Mouse (Mus musculus) neural tube, embryonic 14.5 days (tissue): Measurements from ENCODE around the gene Psmd14. TPM values are rescaled to one million over a fixed set of nuclear protein-coding genes. Genes with fewer than 3 reads are reported as not detected.

Experiments used
- ATAC-seq: fragments of 200-750 bp; cut with Nextera tagmentation; 2 replicates; pipeline ENCODE4 v1.8.0; 2017; ENCODE audit warnings: low read depth, mild to moderate bottlenecking, moderate TSS enrichment, moderate library complexity
- H3K27ac ChIP-seq: fragments of 300-500 bp; sonication (generic); 2 replicates; pipeline ENCODE4 v1.5.1; 2014; ENCODE audit warnings: low read depth, mild to moderate bottlenecking, control low read depth, low read length, moderate library complexity, mixed read lengths
- H3K27me3 ChIP-seq: fragments of 300-500 bp; sonication (generic); 2 replicates; pipeline ENCODE4 v1.6.1; 2014; ENCODE audit warnings: low read length; ENCODE audit not compliant: control insufficient read depth, insufficient read depth
- H3K36me3 ChIP-seq: fragments of 300-500 bp; sonication (generic); 2 replicates; pipeline ENCODE4 v1.6.1; 2014; ENCODE audit warnings: low read length, mixed read lengths; ENCODE audit not compliant: control insufficient read depth, insufficient read depth
- H3K4me1 ChIP-seq: fragments of 300-500 bp; sonication (generic); 2 replicates; pipeline ENCODE4 v1.6.1; 2014; ENCODE audit warnings: low read length; ENCODE audit not compliant: control insufficient read depth, insufficient read depth
- H3K4me2 ChIP-seq: fragments of 300-500 bp; sonication (generic); 2 replicates; pipeline ENCODE4 v1.6.1; 2014; ENCODE audit warnings: mild to moderate bottlenecking, low read depth, low read length, control low read depth
- H3K4me3 ChIP-seq: fragments of 300-500 bp; sonication (generic); 2 replicates; pipeline ENCODE4 v1.5.1; 2014; ENCODE audit warnings: low read depth, low read length, control low read depth, mixed read lengths
- H3K9ac ChIP-seq: fragments of 300-500 bp; sonication (generic); replicated peaks from 2 replicates; pipeline ENCODE4 v1.6.1; 2014; ENCODE audit warnings: low read depth, mild to moderate bottlenecking, control low read depth, low read length, mixed read lengths
- H3K9me3 ChIP-seq: fragments of 300-500 bp; sonication (generic); 2 replicates; pipeline ENCODE4 v1.6.1; 2016; ENCODE audit warnings: low read length; ENCODE audit not compliant: control insufficient read depth
- WGBS: fragments of 180-500 bp; shearing (Covaris S2); extraction: QIAGEN DNeasy Blood & Tissue Kit; methylation state at CpG from one replicate; pipeline ENCODE4 v1.1.7; 2014; 5-methylcytosine and 5-hydroxymethylcytosine counted together
- polyA plus RNA-seq: library from polyadenylated mRNA; unstranded; fragments of >200 nt; fragmentation: Nextera tagmentation; extraction: Ambion mirVana; gene quantifications from 2 replicates; pipeline ENCODE4 v1.2.1, GENCODE M21; 2014

The Psmd14 gene
- polyA plus RNA-seq, 1 experiment from 2014 or later = 222 TPM

DNA sequence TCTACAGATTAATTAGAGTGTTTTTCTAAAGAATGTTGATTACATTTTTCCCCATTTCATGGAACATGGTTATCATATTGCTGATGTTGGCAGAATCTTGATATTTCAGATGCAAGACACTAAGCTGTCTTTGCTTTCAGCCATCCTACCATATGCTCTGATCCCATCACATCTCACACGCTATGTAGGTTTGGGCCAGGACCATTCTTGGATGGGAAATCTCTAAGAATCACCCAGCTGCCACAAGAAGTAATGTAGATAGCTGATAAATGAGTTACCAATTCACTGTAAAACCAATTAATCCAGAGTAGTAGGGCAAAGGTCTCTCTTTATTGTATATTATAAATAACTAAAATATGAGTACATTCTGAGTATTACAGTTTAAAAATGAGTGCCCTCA, 86.6 kb downstream of the Psmd14 start:
- H3K4me2 ChIP-seq = no peak overlapping the region
- ATAC-seq = no peak
- no peaks in the 10 kb centered on the region for H3K4me1 ChIP-seq
- H3K9me3 ChIP-seq = no peaks in the 10 kb centered on the region
- no peak overlapping the region for H3K4me3 ChIP-seq
- 91% methylated on average over 1 of the region's 1 CpGs for WGBS
- H3K36me3 ChIP-seq = no peaks in the 10 kb centered on the region
- H3K27ac ChIP-seq = no peak overlapping the region
- H3K9ac ChIP-seq = no peak overlapping the region
- peaks cover 16% of the 10 kb centered on the region for H3K27me3 ChIP-seq

DNA sequence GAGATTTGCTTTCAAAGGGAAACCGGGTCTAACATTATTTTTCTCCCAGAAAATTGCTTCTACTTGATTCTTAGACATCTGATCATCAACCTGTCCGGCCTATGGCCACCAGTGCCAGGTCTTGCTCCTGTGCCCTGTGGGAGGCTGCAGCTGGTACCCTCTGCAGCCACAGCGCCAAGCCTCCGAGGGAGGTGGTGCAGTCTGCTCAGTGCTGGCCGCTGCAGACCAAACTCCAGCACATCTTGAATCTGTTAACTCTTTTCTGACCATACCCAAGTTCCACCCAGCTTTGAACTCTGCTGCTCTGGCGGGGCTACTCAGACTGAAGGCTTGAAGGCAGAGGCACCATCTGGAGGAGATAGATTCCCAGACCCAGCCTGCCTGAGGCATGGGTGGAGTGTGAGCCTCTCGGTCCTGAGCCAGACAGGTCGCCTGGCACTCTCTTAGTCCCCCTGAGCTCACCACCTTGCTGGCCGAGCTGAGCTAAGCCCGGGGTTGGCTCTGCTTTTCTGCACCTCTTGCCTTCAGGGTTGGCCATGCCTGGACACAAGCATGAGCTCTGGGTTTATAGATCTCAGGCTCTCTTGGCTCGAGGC, 91.3 kb downstream of the Psmd14 start, which contains the start of gene Tbr1:
Tbr1 (plus strand) TSS at position 275 of the 596 bp plus-strand sequence.
- Histone ChIP-seq H3K9me3 (no peaks in the 10 kb centered on the region), H3K27ac (no peak within 1 kb of the TSS), H3K27me3 (peaks cover 23% of the 10 kb centered on the region), H3K4me2 (no peak within 1 kb of the TSS), H3K36me3 (no peaks in the 10 kb centered on the region), H3K4me1 (peaks cover 5% of the 10 kb centered on the region; the same call in 1 of the 2 replicates), H3K9ac (no peak within 1 kb of the TSS), H3K4me3 (no peak within 1 kb of the TSS)
- peak; percentile 26; the same call in 1 of the 2 replicates for ATAC-seq
- WGBS = 8% methylated on average over 11 of the region's 11 CpGs

DNA sequence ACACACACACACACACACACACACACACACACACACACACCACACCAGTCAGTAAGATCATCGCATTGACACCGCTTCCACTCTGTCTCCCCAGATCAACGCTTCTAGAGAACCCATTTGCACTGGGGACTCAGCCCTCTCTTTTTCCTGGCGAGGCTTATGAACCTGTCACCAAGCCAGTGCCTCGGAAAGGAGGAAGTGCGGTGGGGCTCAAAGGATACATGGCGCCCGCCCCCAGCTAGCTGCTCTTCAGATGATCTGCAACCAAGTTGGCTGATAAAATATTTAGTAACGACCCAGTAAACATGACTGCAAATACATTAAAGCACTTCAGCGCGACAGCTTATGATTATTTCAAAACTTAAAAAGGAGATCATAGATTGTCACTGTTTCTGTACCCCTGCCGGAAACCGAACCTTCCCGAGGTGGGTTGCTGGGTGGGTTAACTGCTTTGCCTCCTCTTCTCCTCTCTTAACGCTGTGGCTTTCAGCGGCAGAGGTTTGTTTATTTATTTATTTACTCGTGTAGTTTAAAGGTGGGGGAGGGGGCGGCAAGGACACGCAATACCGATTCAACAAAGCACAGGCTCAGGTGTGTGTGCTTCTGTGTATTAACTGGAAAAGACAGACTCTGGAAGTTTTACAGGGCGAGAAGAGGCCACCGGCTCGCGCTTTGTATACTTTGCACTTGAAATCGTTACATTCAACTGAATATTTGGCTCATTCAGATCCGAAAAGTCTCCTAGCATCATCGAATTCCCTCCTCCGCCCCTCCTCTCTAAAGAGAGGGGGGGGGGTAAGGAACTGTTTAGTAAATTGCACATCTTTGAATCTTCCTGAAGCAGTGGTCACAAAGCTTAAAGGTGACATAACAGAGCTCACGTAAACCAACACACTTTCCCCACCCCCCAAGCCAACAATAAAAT, 92.2 kb downstream of the Psmd14 start:
- WGBS = 2% methylated on average over 29 of the region's 29 CpGs

DNA sequence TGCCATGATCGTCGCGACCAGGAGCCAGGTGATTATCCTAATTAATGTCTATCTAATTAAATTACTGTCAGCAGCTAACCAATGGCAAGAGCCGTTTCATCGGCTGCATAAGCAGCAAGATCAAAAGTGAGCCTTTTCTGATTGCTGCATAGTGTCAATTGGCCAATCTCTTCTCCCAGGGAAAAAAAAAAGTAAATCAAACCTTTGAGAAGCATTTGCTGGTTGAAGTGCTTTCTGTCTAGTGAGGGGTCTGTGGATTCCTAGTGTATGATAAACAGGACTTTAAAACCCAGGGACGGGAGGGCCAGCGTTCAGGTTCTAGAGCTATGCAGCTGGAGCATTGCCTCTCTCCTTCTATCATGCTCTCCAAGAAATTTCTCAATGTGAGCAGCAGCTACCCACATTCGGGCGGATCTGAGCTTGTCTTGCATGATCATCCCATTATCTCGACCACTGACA, 92.9 kb downstream of the Psmd14 start:
- no peaks in the 10 kb centered on the region for H3K9me3 ChIP-seq
- peaks cover 36% of the 10 kb centered on the region for H3K27me3 ChIP-seq
- no peak for ATAC-seq
- peaks cover 5% of the 10 kb centered on the region; the same call in 1 of the 2 replicates for H3K4me1 ChIP-seq
- no peaks in the 10 kb centered on the region for H3K36me3 ChIP-seq
- no peak overlapping the region for H3K4me3 ChIP-seq
- no peak overlapping the region for H3K27ac ChIP-seq
- H3K4me2 ChIP-seq = no peak overlapping the region
- no peak overlapping the region for H3K9ac ChIP-seq
- 2% methylated on average over 10 of the region's 10 CpGs for WGBS

More for the DNA sequence above, 92.2 kb downstream of the Psmd14 start:
- H3K27me3 ChIP-seq = peaks cover 29% of the 10 kb centered on the region
- no peak overlapping the region for H3K9ac ChIP-seq
- H3K27ac ChIP-seq = no peak overlapping the region
- H3K4me2 ChIP-seq = no peak overlapping the region
- H3K4me3 ChIP-seq = no peak overlapping the region
- H3K9me3 ChIP-seq = no peaks in the 10 kb centered on the region
- no peak for ATAC-seq
- peaks cover 5% of the 10 kb centered on the region; the same call in 1 of the 2 replicates for H3K4me1 ChIP-seq
- no peaks in the 10 kb centered on the region for H3K36me3 ChIP-seq

DNA sequence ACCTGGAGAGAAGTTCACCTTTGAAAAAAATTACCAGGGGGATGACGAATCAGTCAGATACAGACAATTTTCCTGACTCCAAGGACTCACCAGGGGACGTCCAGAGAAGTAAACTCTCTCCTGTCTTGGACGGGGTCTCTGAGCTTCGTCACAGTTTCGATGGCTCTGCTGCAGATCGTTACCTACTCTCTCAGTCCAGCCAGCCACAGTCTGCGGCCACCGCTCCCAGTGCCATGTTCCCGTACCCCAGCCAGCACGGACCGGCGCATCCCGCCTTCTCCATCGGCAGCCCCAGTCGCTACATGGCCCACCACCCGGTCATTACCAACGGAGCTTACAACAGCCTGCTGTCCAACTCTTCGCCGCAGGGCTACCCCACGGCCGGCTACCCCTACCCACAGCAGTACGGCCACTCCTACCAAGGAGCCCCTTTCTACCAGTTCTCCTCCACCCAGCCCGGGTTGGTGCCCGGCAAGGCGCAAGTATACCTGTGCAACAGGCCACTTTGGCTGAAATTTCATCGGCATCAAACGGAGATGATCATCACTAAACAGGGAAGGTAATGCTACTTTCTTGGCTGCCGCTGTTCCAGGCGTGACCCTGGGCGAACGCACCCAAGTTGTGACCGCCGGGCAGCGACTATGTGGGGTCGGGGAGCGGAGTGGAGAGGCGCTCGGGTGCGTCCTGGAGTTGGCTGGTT, 93.5 kb downstream of the Psmd14 start:
- no peak overlapping the region for H3K9ac ChIP-seq
- WGBS = under 1% methylated on average over 39 of the region's 39 CpGs
- no peak overlapping the region for H3K4me2 ChIP-seq
- peaks cover 5% of the 10 kb centered on the region; the same call in 1 of the 2 replicates for H3K4me1 ChIP-seq
- no peak overlapping the region for H3K4me3 ChIP-seq
- H3K27me3 ChIP-seq = peaks cover 42% of the 10 kb centered on the region
- H3K27ac ChIP-seq = no peak overlapping the region
- H3K36me3 ChIP-seq = no peaks in the 10 kb centered on the region
- no peaks in the 10 kb centered on the region for H3K9me3 ChIP-seq
- peak; percentile 41 for ATAC-seq

DNA sequence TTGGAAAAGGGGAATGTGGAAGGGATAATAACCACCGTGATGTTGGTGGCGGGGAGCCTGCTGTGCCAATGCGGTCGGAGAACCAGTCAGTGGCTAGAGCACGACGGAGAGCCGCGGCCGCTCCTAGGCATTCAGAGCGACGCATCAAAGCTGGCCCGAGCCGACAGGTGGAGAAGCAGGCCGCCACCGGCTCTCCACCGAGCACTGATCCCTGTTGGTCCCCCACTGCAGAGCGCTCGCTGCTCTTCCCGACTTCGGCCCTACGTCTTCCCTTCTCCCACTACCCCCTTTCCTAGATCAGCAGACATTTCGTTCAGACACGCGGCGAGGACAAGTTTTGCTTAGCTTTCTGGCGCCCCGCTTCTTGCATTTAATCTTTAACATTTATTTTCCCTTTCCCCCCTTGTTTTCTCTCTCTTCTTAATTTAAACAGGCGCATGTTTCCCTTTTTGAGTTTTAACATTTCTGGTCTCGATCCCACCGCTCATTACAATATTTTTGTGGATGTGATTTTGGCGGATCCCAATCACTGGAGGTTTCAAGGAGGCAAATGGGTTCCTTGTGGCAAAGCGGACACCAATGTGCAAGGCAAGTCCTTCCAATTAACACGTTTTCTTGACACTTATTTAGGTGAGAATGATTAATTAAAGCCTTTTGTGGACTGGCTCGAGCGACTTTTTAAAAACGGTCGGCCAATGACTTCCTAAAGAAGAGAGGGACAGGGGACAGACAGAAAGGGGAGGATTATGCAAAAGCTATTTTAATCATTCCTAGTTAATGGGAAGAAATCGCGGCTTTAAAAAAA, 94.2 kb downstream of the Psmd14 start:
- Histone ChIP-seq H3K27ac (no peak overlapping the region), H3K36me3 (no peaks in the 10 kb centered on the region), H3K9me3 (no peaks in the 10 kb centered on the region), H3K4me1 (peaks cover 5% of the 10 kb centered on the region; the same call in 1 of the 2 replicates), H3K9ac (no peak overlapping the region), H3K4me2 (no peak overlapping the region), H3K4me3 (no peak overlapping the region), H3K27me3 (peaks cover 50% of the 10 kb centered on the region)
- WGBS = under 1% methylated on average over 39 of the region's 39 CpGs
- peak; percentile 44; the same call in 1 of the 2 replicates for ATAC-seq

DNA sequence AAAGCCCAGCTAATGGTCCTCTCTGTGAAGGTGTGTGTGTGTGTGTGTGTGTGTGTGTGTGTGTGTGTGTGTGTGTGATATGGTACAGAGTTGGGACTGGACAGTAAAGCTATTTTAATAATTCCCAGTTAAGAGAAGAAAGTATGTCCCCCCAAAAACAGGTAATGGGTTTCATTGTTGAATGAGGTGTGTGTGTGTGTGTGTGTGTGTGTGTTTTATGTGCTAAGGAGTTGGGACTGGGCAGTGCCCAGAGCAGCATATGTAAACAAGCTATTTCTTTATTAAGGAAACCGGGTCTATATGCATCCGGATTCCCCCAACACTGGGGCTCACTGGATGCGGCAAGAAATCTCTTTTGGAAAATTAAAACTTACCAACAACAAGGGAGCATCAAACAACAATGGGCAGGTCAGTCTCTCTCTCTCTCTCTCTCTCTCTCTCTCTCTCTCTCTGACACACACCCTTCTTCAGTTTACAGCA, 94.9 kb downstream of the Psmd14 start:
- Histone ChIP-seq H3K9ac (no peak overlapping the region), H3K4me2 (no peak overlapping the region), H3K9me3 (no peaks in the 10 kb centered on the region), H3K36me3 (no peaks in the 10 kb centered on the region), H3K4me1 (peaks cover 5% of the 10 kb centered on the region), H3K27ac (no peak overlapping the region), H3K27me3 (peaks cover 55% of the 10 kb centered on the region), H3K4me3 (no peak overlapping the region)
- WGBS = 2% methylated on average over 3 of the region's 3 CpGs
- no peak for ATAC-seq

DNA sequence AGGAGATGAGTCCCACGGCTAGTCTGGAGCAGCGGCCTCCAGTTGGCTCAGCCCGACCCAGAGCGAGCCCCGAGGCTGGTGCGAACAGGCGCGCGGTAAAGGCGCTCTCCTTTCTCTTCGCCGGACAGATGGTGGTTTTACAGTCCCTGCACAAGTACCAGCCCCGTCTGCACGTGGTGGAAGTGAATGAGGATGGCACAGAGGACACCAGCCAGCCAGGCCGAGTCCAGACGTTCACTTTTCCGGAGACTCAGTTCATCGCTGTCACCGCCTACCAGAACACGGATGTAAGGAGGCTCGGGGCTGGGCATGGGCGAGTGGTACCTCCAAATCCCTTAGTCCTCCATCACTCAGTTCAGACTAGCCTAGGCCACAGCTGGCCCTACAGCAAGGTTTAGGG, 95.7 kb downstream of the Psmd14 start:
- Histone ChIP-seq H3K9ac (no peak overlapping the region), H3K27ac (no peak overlapping the region), H3K4me2 (no peak overlapping the region), H3K36me3 (no peaks in the 10 kb centered on the region), H3K27me3 (peaks cover 51% of the 10 kb centered on the region), H3K4me3 (no peak overlapping the region), H3K9me3 (no peaks in the 10 kb centered on the region), H3K4me1 (peaks cover 9% of the 10 kb centered on the region)
- 1% methylated on average over 22 of the region's 22 CpGs for WGBS
- ATAC-seq = peak; percentile 31; the same call in 1 of the 2 replicates
